Mouse (Mus musculus) embryonic facial prominence, embryonic 12.5 days (tissue): ENCODE measurements around the gene Btd. TPM values are rescaled to one million over a fixed set of nuclear protein-coding genes. Genes with fewer than 3 reads are reported as not detected.

Source experiments
- ATAC-seq: fragments of 200-750 bp; cut with Nextera tagmentation; 2 replicates; pipeline ENCODE4 v1.8.0; 2017; ENCODE audit not compliant: insufficient number of reproducible peaks, insufficient read depth, low FRiP score, low TSS enrichment
- H3K27ac ChIP-seq: fragments of 300-500 bp; sonication (generic); 2 replicates; pipeline ENCODE4 v1.5.1; 2016; ENCODE audit warnings: mild to moderate bottlenecking
- H3K27me3 ChIP-seq: fragments of 300-500 bp; sonication (generic); 2 replicates; pipeline ENCODE4 v1.6.1; 2016; ENCODE audit warnings: mild to moderate bottlenecking, moderate library complexity
- H3K36me3 ChIP-seq: fragments of 300-500 bp; sonication (generic); 2 replicates; pipeline ENCODE4 v1.6.1; 2016; ENCODE audit warnings: mild to moderate bottlenecking
- H3K4me1 ChIP-seq: fragments of 300-500 bp; sonication (generic); 2 replicates; pipeline ENCODE4 v1.6.1; 2016
- H3K4me2 ChIP-seq: fragments of 300-500 bp; sonication (generic); replicated peaks from 2 replicates; pipeline ENCODE4 v1.6.1; 2016; ENCODE audit warnings: mild to moderate bottlenecking, moderate library complexity
- H3K4me3 ChIP-seq: fragments of 300-500 bp; sonication (generic); 2 replicates; pipeline ENCODE4 v1.5.1; 2016; ENCODE audit warnings: mild to moderate bottlenecking
- H3K9ac ChIP-seq: fragments of 300-500 bp; sonication (generic); 2 replicates; pipeline ENCODE4 v1.6.1; 2016; ENCODE audit warnings: mild to moderate bottlenecking, moderate library complexity
- H3K9me3 ChIP-seq: fragments of 300-500 bp; sonication (generic); 2 replicates; pipeline ENCODE4 v1.6.1; 2016; ENCODE audit warnings: mild to moderate bottlenecking, moderate library complexity
- WGBS: fragments of 180-500 bp; shearing (Covaris S2); methylation state at CpG from one replicate; pipeline ENCODE4 v1.1.7; 2016; 5-methylcytosine and 5-hydroxymethylcytosine counted together
- polyA plus RNA-seq: library from polyadenylated mRNA; unstranded; fragments of >200 nt; fragmentation: Nextera tagmentation; extraction: Ambion mirVana; gene quantifications from 2 replicates; pipeline ENCODE4 v1.2.1, GENCODE M21; 2016

Gene Btd
- polyA plus RNA-seq, 1 experiment from 2014 or later: 25.3 TPM

DNA sequence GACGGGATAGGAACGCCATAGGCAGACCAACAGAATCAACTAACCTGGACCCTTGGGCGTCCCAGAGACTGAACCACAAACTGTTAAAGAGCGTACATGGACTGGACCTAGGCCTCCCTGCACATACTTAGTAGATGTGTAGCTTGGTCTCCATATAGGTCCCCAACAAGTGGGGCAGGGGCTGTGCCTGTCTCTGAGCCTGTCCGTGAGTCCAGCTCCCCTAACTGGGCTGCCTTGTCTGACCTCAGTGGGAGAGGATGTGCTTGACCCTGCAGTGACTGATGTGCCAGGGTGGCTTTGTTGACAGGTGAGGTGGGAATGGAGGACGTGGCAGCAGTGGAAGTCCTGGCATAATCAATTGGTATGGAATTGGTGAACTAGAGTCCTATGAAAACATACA, 51.7 kb downstream of the Btd start:
- ATAC-seq: no peak
- Histone ChIP-seq H3K27me3 (no peaks in the 10 kb centered on the region), H3K36me3 (0 out of 2 replicates have a peak, but pooled peaks cover 6% of the 10 kb centered on the region), H3K9me3 (no peaks in the 10 kb centered on the region), H3K27ac (no peak overlapping the region), H3K4me3 (no peak overlapping the region), H3K4me2 (no peak overlapping the region), H3K4me1 (no peaks in the 10 kb centered on the region), H3K9ac (no peak overlapping the region)
- WGBS: 88% methylated on average over 6 of the region's 6 CpGs

DNA sequence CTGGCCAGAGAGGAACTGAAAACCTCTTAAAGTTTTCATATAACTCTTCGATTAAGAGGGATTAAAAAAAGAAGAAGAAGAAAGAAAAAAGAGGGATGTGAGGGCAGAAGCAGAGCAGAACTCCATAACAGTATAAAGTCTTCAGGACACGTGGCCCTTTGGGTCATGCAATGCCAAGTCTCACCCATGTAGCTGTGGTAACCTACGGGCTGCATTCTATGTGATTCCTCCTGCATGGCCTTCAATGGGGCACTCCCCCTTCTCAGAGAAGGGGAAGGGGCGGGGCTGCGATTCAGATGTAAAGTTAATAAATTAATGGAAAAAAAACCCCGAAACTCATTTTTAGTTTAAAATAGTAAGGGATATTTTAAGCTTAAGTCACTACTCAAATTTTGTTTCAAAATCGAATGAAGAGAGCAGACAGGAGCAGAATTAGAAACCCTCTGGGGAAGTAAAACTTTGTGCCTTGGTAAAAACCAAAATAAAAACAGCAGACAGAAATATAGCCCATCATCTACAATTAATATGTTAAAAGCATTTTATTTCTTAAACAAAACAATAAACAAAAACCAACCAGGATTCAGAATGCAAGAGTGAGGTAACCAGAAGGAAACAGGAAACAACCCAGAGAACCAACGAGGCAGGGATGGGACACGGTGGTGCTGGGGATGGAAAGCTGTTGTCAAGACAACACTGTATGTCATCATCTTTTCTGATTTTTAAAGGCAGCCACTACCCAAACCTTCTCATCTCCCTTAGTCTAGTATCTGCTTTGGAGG, 55.6 kb downstream of the Btd start:
- H3K27ac ChIP-seq: no peak overlapping the region
- H3K4me2 ChIP-seq: no peak overlapping the region
- no peaks in the 10 kb centered on the region for H3K27me3 ChIP-seq
- H3K36me3 ChIP-seq: peaks cover 22% of the 10 kb centered on the region; the same call in 1 of the 2 replicates
- no peaks in the 10 kb centered on the region for H3K9me3 ChIP-seq
- no peaks in the 10 kb centered on the region for H3K4me1 ChIP-seq
- H3K4me3 ChIP-seq: no peak overlapping the region
- WGBS: 86% methylated on average over 9 of the region's 9 CpGs
- no peak for ATAC-seq
- H3K9ac ChIP-seq: no peak overlapping the region

DNA sequence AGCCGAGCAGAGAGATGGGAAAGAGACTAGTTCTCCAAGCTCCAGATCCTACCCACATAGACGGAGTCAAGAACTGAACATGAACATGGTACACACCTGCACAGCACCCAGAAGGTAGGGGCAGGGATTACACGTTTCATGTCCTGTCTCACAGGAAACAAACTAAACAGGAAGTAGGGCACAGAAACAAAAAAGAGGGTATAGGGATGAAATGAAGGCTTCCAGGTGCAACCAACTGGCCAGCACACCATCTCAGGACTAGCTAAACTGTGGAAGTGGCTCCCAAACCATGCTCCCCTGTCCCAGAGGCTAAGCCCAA, 56.1 kb downstream of the Btd start:
- Histone ChIP-seq H3K4me3 (no peak overlapping the region), H3K9me3 (no peaks in the 10 kb centered on the region), H3K4me2 (no peak overlapping the region), H3K27ac (no peak overlapping the region), H3K4me1 (no peaks in the 10 kb centered on the region), H3K27me3 (no peaks in the 10 kb centered on the region), H3K9ac (no peak overlapping the region), H3K36me3 (peaks cover 26% of the 10 kb centered on the region)
- WGBS: 91% methylated on average over 3 of the region's 3 CpGs
- no peak for ATAC-seq

DNA sequence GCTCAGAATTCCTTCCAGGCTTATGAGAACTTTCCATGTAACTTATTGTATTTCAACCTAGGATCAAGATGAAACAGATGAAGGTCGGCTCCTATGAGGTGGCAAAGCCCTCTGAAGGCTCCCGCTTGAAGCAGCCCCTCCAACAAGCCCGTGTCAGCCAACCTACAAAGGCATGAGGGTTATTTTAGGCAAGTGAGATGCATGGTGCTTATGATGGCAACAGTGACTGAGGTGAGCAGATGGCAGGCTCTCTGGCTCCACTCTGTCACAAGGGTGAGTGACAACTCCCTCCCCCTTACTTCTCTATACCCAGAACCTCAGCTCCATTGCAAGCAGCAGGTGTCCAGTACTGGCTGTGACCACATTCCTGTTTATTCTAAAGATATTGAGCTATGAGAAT, 56.5 kb downstream of the Btd start:
- no peaks in the 10 kb centered on the region for H3K27me3 ChIP-seq
- H3K9ac ChIP-seq: no peak overlapping the region
- H3K4me1 ChIP-seq: no peaks in the 10 kb centered on the region
- no peak for ATAC-seq
- peaks cover 30% of the 10 kb centered on the region for H3K36me3 ChIP-seq
- H3K9me3 ChIP-seq: no peaks in the 10 kb centered on the region
- no peak overlapping the region for H3K4me2 ChIP-seq
- no peak overlapping the region for H3K4me3 ChIP-seq
- H3K27ac ChIP-seq: no peak overlapping the region
- 91% methylated on average over 3 of the region's 3 CpGs for WGBS

DNA sequence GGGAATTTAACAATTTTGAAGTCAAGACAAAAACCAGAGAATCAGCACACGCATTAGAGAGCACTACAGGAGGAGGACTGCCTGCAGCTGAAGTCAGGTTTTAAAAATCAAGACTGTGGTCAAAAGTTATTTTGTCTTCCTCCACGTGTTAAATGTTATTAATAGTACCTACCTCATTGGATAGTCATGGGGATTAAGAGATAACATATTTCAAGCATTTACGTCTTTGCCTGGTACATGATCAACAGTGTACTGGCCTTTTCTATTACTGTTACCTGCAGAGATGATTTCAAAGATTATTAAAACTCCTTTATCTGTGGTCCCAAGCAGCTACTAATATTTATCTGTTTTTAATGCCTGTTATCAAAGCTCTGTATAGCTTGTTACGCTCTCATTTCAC, 56.9 kb downstream of the Btd start:
- Histone ChIP-seq H3K4me3 (no peak overlapping the region), H3K9me3 (no peaks in the 10 kb centered on the region), H3K4me2 (no peak overlapping the region), H3K27ac (no peak overlapping the region), H3K9ac (no peak overlapping the region), H3K4me1 (no peaks in the 10 kb centered on the region), H3K27me3 (no peaks in the 10 kb centered on the region), H3K36me3 (peaks cover 31% of the 10 kb centered on the region)
- WGBS: 94% methylated on average over 4 of the region's 4 CpGs
- no peak for ATAC-seq

DNA sequence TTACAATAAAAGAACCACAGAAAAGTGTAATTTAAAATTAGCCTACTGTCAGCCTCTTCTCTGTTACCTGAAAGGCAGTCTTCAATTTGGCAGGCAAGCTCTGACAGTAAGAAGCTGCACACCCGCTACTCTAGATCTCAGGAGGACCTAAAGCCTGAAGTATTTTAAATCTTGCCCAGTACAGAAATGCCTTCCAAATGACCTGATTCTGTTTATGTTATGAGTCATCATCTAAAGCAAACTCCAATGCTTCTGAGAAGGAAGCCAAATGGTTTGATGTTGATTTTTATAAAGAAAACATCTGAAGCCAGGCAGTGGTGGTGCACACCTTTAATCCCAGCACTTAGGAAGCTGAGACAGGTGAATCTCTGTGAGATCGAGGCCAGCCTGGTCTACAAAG, 59.5 kb downstream of the Btd start:
- Histone ChIP-seq H3K27ac (no peak overlapping the region), H3K9me3 (no peaks in the 10 kb centered on the region), H3K36me3 (peaks cover 35% of the 10 kb centered on the region), H3K4me3 (no peak overlapping the region), H3K27me3 (no peaks in the 10 kb centered on the region), H3K4me2 (no peak overlapping the region), H3K4me1 (no peaks in the 10 kb centered on the region), H3K9ac (no peak overlapping the region)
- ATAC-seq: no peak
- 91% methylated on average over 2 of the region's 2 CpGs for WGBS

DNA sequence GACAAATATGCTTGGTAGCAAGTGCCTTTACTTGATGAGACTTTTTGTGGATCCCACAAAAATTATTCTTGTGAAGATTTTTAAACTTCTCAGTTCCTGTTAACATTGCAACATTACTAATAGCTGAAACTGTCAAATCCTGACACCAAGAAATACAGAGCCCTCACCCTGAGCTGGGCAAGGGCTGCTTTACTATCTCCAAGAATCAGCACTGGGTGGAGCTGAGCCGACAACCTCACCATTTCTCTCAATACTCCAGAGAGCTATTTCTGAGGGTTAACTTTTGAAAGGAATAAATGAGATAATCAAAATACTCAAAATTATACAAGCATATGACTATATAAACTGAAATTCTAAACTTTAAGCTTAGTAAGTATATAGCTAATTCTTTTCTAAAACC, 68.5 kb downstream of the Btd start:
- H3K36me3 ChIP-seq: peaks cover 30% of the 10 kb centered on the region
- no peaks in the 10 kb centered on the region for H3K9me3 ChIP-seq
- H3K4me3 ChIP-seq: no peak overlapping the region
- H3K4me2 ChIP-seq: no peak overlapping the region
- H3K4me1 ChIP-seq: no peaks in the 10 kb centered on the region
- no peak for ATAC-seq
- H3K27me3 ChIP-seq: no peaks in the 10 kb centered on the region
- WGBS: 78% methylated on average over 1 of the region's 1 CpGs
- H3K9ac ChIP-seq: no peak overlapping the region
- no peak overlapping the region for H3K27ac ChIP-seq

DNA sequence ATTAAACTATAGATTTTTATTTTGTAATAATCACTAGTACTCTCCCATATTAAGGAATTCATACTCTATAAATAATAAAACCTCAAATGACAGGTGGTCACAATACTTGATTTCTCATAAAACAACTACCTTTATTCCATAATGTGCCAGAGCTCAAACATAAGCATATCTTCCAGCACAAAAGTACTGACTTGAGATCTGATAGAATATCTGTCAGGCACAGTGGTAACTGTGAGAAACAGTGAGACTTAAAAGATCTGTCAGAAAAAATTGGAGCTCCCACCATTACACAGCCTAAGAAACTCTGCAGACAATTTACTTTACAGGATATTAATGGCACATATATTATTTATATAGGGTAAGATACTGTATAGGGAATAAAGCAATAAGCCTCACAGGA, 74.8 kb downstream of the Btd start:
- Histone ChIP-seq H3K4me1 (no peaks in the 10 kb centered on the region), H3K27me3 (no peaks in the 10 kb centered on the region), H3K9ac (no peak overlapping the region), H3K4me3 (no peak overlapping the region), H3K9me3 (no peaks in the 10 kb centered on the region), H3K4me2 (no peak overlapping the region), H3K27ac (no peak overlapping the region), H3K36me3 (peaks cover 44% of the 10 kb centered on the region)
- ATAC-seq: no peak

DNA sequence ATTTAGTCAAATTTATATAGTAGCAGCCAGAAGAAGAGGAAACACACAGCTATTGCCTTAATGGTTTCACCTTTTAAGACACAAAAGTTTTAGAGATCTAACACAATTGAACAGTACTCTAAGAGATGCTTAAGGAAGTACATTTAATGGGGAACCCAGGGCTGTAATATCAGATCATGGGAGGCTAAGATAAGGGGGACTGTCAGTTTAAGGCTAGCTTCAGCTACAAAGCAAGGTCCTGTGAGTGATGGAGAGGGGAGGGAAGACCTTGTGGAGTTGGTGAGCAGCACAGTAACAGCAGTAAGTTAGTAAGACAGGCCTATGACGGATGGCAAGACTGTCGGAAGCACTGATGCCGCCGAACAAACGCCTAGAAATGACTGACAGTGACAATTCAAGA, 76.5 kb downstream of the Btd start:
- WGBS: 89% methylated on average over 5 of the region's 5 CpGs
- Histone ChIP-seq H3K27me3 (no peaks in the 10 kb centered on the region), H3K27ac (no peak overlapping the region), H3K4me3 (no peak overlapping the region), H3K4me2 (no peak overlapping the region), H3K9me3 (no peaks in the 10 kb centered on the region), H3K36me3 (peaks cover 45% of the 10 kb centered on the region), H3K9ac (no peak overlapping the region), H3K4me1 (no peaks in the 10 kb centered on the region)
- no peak for ATAC-seq

Other genes starting within 250 kb of the Btd start
- 34.7 and 36.3 TPM in 2 replicates for gene Sh3bp5, start 204.9 kb upstream of the Btd start, polyA plus RNA-seq
- 27.7 and 28.0 TPM in 2 replicates for gene Eaf1, start 146.6 kb upstream of the Btd start, polyA plus RNA-seq
- 85.6 and 87.2 TPM in 2 replicates for gene Mettl6, start 146.0 kb upstream of the Btd start, polyA plus RNA-seq
- 0.61 and 1.0 TPM in 2 replicates for gene Colq, start 49.7 kb upstream of the Btd start, polyA plus RNA-seq
- gene Gm49387, start 150 bp upstream of the Btd start, polyA plus RNA-seq: 2.3 TPM in 1 of 2 replicates, not detected in the other
- gene Hacl1, start 258 bp downstream of the Btd start, polyA plus RNA-seq: 10.6 and 13.8 TPM in 2 replicates
- gene Ankrd28, start 189.6 kb downstream of the Btd start, polyA plus RNA-seq: 9.9 and 11.0 TPM in 2 replicates